Mouse (Mus musculus) ES-E14 (cell line): Measurements from ENCODE around the gene Hacd1. TPM values are rescaled to one million over a fixed set of nuclear protein-coding genes. Genes with fewer than 3 reads are reported as not detected.
"Not testable (repeated sequence)": the region's sequence is repeated elsewhere in the genome, so short reads cannot be mapped to it uniquely, and the experiment has no call there.

Experiments used
- DNase-seq: peaks from one replicate; pipeline ENCODE4 v3.0.0-alpha.2; 2013; ENCODE audit warnings: low read depth, low spot score
- H3K27ac ChIP-seq: 2 replicates; pipeline ENCODE4 v1.5.1; 2012; ENCODE audit warnings: low read depth, mild to moderate bottlenecking, low read length, moderate library complexity, mixed read lengths; ENCODE audit not compliant: poor library complexity, insufficient read depth, severe bottlenecking
- H3K36me3 ChIP-seq: 2 replicates; pipeline ENCODE4 v1.6.1; 2012; ENCODE audit warnings: mild to moderate bottlenecking, low read length, moderate library complexity, mixed read lengths; ENCODE audit not compliant: control insufficient read depth, poor library complexity, insufficient read depth, severe bottlenecking
- H3K4me1 ChIP-seq, 2 experiments: fragments of 150-350 bp in 1 of 2; sonication (generic) in 1 of 2; 2 replicates each; pipeline ENCODE4 v1.6.1; 2012; ENCODE audit warnings: low read length in 2 of 2, mild to moderate bottlenecking in 1 of 2, mixed read lengths in 1 of 2; ENCODE audit not compliant: control insufficient read depth in 2 of 2, insufficient read depth in 2 of 2, poor library complexity in 1 of 2
- H3K4me3 ChIP-seq, 2 experiments: fragments of 150-350 bp in 1 of 2; sonication (generic) in 1 of 2; 2 replicates each; pipeline ENCODE4 v1.5.1; 2012; ENCODE audit warnings: low read length in 2 of 2, low read depth in 1 of 2, mild to moderate bottlenecking in 1 of 2, mixed read lengths in 1 of 2; ENCODE audit not compliant: insufficient read depth in 1 of 2, poor library complexity in 1 of 2, severe bottlenecking in 1 of 2
- H3K9ac ChIP-seq: 2 replicates; pipeline ENCODE4 v1.6.1; 2012; ENCODE audit warnings: low read depth, mild to moderate bottlenecking, low read length, mixed read lengths; ENCODE audit not compliant: poor library complexity, insufficient read depth, severe bottlenecking
- H3K9me3 ChIP-seq: fragments of 150-350 bp; sonication (generic); 2 replicates; pipeline ENCODE4 v1.6.1; 2012; ENCODE audit warnings: low read depth, mild to moderate bottlenecking, low read length; ENCODE audit not compliant: control insufficient read depth, insufficient read depth
- CHD2 ChIP-seq: IDR thresholded peaks from 2 replicates; pipeline ENCODE4 v1.6.1; 2014; ENCODE audit warnings: mild to moderate bottlenecking, low read depth, low read length, inconsistent platforms
- HCFC1 ChIP-seq: IDR thresholded peaks from 2 replicates; pipeline ENCODE4 v1.6.1; 2012; ENCODE audit warnings: low read length, inconsistent platforms, borderline replicate concordance; ENCODE audit not compliant: insufficient read depth
- MAFK ChIP-seq: IDR thresholded peaks from 2 replicates; pipeline ENCODE4 v1.6.1; 2014; ENCODE audit warnings: mild to moderate bottlenecking, low read depth, low read length, inconsistent platforms; ENCODE audit not compliant: insufficient read depth
- ZC3H11A ChIP-seq: IDR thresholded peaks from 2 replicates; pipeline ENCODE4 v1.6.1; 2012; ENCODE audit warnings: low read depth, mild to moderate bottlenecking, inconsistent platforms, low read length, borderline replicate concordance
- ZNF384 ChIP-seq: IDR thresholded peaks from 2 replicates; pipeline ENCODE4 v1.6.1; 2012; ENCODE audit warnings: low read depth, low read length, inconsistent platforms
- in situ Hi-C, 2 experiments: fragments of 600-800 bp; cut with MboI; formaldehyde crosslinking; loops; one replicate each; pipeline ENCODE4 v1.15.1; 2025; ENCODE audit warnings: low sequenced_read_pairs in 2 of 2, inconsistent platforms in 1 of 2; ENCODE audit not compliant: unreplicated experiment in 2 of 2
- total RNA-seq: library from RNA; depleted of rRNA; stranded (reverse); fragments of 300-350 nt; gene quantifications from 2 replicates; pipeline ENCODE4 v1.2.3, GENCODE M21; 2012; rRNA removed

Hacd1 gene
- total RNA-seq = 11.0 and 19.9 TPM in 2 replicates

DNA sequence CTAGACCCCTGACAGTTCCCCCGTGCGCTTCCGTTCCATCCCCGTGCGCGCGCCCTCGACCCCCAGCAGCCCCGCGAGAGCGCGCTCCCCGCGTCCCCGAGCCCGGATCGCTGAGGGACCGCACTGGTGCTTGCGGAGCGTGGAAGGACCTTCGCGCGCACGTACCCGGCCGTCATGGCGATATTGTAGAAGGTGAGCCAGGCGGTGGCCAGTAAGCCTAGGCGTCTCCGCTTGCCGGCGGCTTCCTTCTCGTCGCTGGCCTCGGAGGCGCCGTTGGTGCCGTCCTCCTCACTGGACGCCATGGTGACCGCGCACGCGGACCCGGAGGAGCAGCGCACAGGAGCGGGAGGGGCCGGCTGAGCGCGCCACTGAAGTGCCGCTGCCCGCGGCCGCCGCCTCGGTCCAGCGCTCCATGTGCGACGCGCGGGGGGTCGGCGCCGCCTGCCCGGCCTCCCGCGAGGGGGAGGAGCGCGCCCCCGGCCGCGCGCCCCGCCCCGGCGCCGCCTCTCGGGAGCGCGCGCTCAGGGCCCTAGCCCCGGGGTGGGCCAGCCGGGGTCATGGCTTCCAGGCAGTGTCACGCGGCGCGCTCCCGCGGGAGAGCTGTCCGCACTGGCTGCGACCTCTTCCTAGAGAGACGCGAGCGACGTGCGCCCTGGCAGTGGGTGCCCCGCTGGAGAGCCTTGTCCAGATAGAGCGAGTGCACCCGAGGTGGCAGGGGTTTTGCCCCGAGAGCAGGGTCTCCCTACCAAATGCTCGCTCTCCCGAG, at the start of gene Hacd1:
Gene Hacd1 (minus strand): TSS at position 570 of the 766 bp plus-strand sequence.
- peak; percentile 78 for DNase-seq
- Histone ChIP-seq H3K9me3 (no peaks in the 10 kb centered on the region), H3K4me3 (peak within 1 kb of the TSS; percentile 72 to 92), H3K36me3 (no peaks in the 10 kb centered on the region), H3K4me1 (no peaks in the 10 kb centered on the region), H3K9ac (peak within 1 kb of the TSS; percentile 88), H3K27ac (peak within 1 kb of the TSS; percentile 85; the same call in 1 of the 2 replicates)
- TF ChIP-seq MAFK = no peak
- TF ChIP-seq CHD2 = no peak
- no peak for TF ChIP-seq ZC3H11A
- no peak for TF ChIP-seq HCFC1
- TF ChIP-seq ZNF384 = no peak
- in situ Hi-C loops = no loop called here

DNA sequence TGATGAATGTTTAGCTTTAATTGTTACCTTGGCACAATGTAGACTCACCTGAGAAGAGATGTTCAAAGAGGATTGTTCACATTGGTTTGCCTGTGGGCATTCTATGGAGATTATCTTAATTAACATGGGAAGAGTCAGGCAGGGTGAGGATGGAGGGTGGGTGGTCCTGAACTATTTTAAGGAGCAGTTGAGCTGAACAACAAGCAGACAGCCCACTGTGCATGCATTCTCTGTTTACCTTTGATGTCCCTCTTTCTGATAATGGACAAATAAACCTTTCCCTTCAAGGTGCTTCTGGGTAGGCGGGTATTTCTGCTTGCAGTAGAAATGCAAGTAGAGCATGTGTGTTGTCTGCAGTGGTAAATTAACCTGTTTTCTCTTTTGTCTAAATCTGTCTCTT, 48.0 kb upstream of the Hacd1 start:
- Histone ChIP-seq H3K4me1 (no peaks in the 10 kb centered on the region; a peak in 1 of 4 replicates), H3K36me3 (no peaks in the 10 kb centered on the region), H3K27ac (no peak overlapping the region), H3K4me3 (no peak overlapping the region), H3K9me3 (no peaks in the 10 kb centered on the region), H3K9ac (no peak overlapping the region)
- in situ Hi-C loops = no loop called here
- peak; percentile 41 for DNase-seq
- TF ChIP-seq CHD2 (no peak), ZC3H11A (no peak), MAFK (no peak), ZNF384 (no peak), HCFC1 (no peak)

DNA sequence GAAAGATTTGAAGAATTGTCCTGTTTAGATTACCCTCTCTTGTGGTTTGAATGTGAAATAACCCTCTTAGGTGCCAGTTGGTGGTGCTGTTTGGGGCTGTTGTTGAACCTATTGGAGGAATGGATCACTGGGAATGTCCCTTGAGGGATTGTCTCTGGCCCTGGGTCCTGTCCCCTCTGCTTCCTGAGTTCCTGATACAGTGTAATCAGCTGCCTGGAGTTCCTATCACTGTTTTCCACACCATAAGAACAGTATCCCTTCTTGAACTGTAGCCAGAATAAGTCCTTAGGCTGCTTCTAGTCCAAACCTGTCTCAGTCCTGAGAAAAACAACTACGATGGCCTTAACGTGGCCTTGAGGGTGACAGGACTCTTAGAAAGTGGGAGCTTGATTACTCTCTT, 46.7 kb upstream of the Hacd1 start:
- no peak overlapping the region for H3K9ac ChIP-seq
- in situ Hi-C loops = no loop called here
- TF ChIP-seq ZNF384 (no peak), MAFK (no peak), HCFC1 (no peak), CHD2 (no peak), ZC3H11A (no peak)
- no peaks in the 10 kb centered on the region for H3K36me3 ChIP-seq
- DNase-seq = no peak
- no peaks in the 10 kb centered on the region for H3K9me3 ChIP-seq
- H3K4me3 ChIP-seq = no peak overlapping the region
- no peak overlapping the region for H3K27ac ChIP-seq
- H3K4me1 ChIP-seq = no peaks in the 10 kb centered on the region; a peak in 1 of 4 replicates

DNA sequence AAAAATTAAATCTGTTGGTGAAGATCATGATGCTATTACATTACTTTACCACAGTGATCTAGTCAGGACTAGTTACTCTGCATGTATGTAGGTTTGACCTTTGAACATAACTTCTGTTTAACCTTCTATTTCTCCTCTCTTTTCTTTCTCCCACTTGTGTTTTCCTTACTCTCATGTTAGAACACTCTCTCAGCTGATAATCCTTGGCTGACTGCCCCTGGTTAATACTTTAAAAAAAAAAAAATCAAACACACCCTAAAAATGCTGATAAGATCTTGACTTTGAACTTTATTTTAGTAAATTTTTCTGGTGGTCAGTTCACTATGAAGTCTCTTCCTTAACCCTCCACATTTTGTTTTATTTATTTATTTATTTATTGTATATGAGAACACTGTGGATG, 44.6 kb upstream of the Hacd1 start:
- no peak for DNase-seq
- in situ Hi-C loops = no loop called here
- H3K4me1 ChIP-seq = no peaks in the 10 kb centered on the region; a peak in 1 of 4 replicates
- no peak overlapping the region for H3K4me3 ChIP-seq
- H3K9me3 ChIP-seq = 0 out of 2 replicates have a peak, but pooled peaks cover 2% of the 10 kb centered on the region
- no peaks in the 10 kb centered on the region for H3K36me3 ChIP-seq
- no peak overlapping the region for H3K9ac ChIP-seq
- H3K27ac ChIP-seq = no peak overlapping the region
- no peak for TF ChIP-seq ZC3H11A

DNA sequence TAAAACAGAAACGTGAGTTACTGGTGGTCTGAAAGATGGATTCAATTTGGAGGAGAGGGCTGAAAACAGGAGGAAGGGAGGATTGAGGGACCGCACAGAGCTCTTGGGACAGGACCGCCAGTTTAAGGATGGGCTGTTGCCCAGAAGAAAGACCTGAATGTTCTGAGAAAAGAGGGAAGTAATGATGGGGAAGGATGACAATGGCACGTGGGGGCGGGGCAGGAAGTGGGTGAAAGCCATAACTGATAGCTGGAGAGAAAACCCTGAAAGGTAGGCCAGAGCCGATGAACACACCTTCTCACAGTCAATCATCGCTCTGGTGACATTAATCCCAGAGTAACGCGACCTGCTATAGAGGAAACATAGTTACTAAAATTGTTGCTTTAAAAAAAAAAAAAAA, 22.6 kb upstream of the Hacd1 start:
- H3K9ac ChIP-seq, in situ Hi-C loops, H3K36me3 ChIP-seq, H3K4me3 ChIP-seq, H3K9me3 ChIP-seq, H3K4me1 ChIP-seq, DNase-seq, H3K27ac ChIP-seq: not testable (repeated sequence)
